Mouse (Mus musculus): ENCODE measurements around the gene Mtmr3. TPM values are rescaled to one million over a fixed set of nuclear protein-coding genes. Genes with fewer than 3 reads are reported as not detected.

The Mtmr3 gene
- 100 to 1,000 TPM in 17 of 26 experiments, 10 to 100 TPM in 9; 26.5 to 199 (median 152) TPM for total RNA-seq (2018; cell fraction: chromatin; rRNA removed)
- 10 to 100 TPM; 18.8 to 60.8 (median 54.1) TPM for total RNA-seq (2018; cell fraction: cytosol; rRNA removed)
- 100 to 1,000 TPM in 14 of 26 experiments, 10 to 100 TPM in 12; 32.4 to 145 (median 108) TPM for total RNA-seq (2018; cell fraction: nucleus; rRNA removed)
- 29.0 to 45.2 TPM (median 31.3 TPM) in 3 replicates for polyA plus RNA-seq (2018)

- Histone ChIP-seq H3K27ac (peak within 1 kb of the TSS; percentile 97), H3K79me2 (ENCODE audit: inconsistent target) (peaks cover 44% of the 10 kb centered on the region), H3K4me3 (ENCODE audit: inconsistent target) (peak within 1 kb of the TSS; percentile 62), H3K36me3 (ENCODE audit: inconsistent target) (no peaks in the 10 kb centered on the region)
- WGBS (ENCODE audit: missing documents) = 3% methylated on average over 38 of the region's 53 CpGs
These were observed at the start of gene Mtmr3 for GRCm38 (mm10) chr11:4594608-4595500. Gene Mtmr3, minus strand, starts transcription at chr11:4594863.

GRCm38 (mm10) chr11:4643722-4644121, 49.1 kb upstream of the Mtmr3 start:
- H3K4me3 ChIP-seq (ENCODE audit: inconsistent target) = no peak overlapping the region
- WGBS (ENCODE audit: missing documents) = 94% methylated on average over 5 of the region's 5 CpGs
- H3K27ac ChIP-seq = no peak overlapping the region
- H3K79me2 ChIP-seq (ENCODE audit: inconsistent target) = peaks cover 78% of the 10 kb centered on the region
- H3K36me3 ChIP-seq (ENCODE audit: inconsistent target) = peaks cover 20% of the 10 kb centered on the region

GRCm38 (mm10) chr11:4641185-4641584, 46.5 kb upstream of the Mtmr3 start:
- Histone ChIP-seq H3K79me2 (ENCODE audit: inconsistent target) (peaks cover 83% of the 10 kb centered on the region), H3K27ac (no peak overlapping the region), H3K4me3 (ENCODE audit: inconsistent target) (no peak overlapping the region), H3K36me3 (ENCODE audit: inconsistent target) (no peaks in the 10 kb centered on the region; the same call in 1 of the 2 replicates)

- Histone ChIP-seq H3K36me3 (ENCODE audit: inconsistent target) (no peaks in the 10 kb centered on the region), H3K79me2 (ENCODE audit: inconsistent target) (peaks cover 56% of the 10 kb centered on the region), H3K27ac (peak overlapping the region; percentile 52), H3K4me3 (ENCODE audit: inconsistent target) (peak overlapping the region; percentile 81)
- 15% methylated on average over 7 of the region's 7 CpGs for WGBS (ENCODE audit: missing documents)
These were observed 43.6 kb upstream of the Mtmr3 start for GRCm38 (mm10) chr11:4638261-4638660.

- peak within 1 kb of the TSS; percentile 52 for H3K27ac ChIP-seq
- 0% methylated on average over 32 of the region's 35 CpGs for WGBS (ENCODE audit: missing documents)
These were observed 43.0 kb upstream of the Mtmr3 start, which contains the start of gene Ascc2 for GRCm38 (mm10) chr11:4637534-4638234. Gene Ascc2, plus strand, starts transcription at chr11:4637747.

GRCm38 (mm10) chr11:4636782-4637342, 42.2 kb upstream of the Mtmr3 start:
- H3K79me2 ChIP-seq (ENCODE audit: inconsistent target) = peaks cover 42% of the 10 kb centered on the region
- WGBS (ENCODE audit: missing documents) = 67% methylated on average over 5 of the region's 5 CpGs
- peak overlapping the region; percentile 25; the same call in 1 of the 2 replicates for H3K27ac ChIP-seq
- no peaks in the 10 kb centered on the region for H3K36me3 ChIP-seq (ENCODE audit: inconsistent target)
- peak overlapping the region; percentile 81; the same call in 1 of the 2 replicates for H3K4me3 ChIP-seq (ENCODE audit: inconsistent target)

More at GRCm38 (mm10) chr11:4637534-4638234, 43.0 kb upstream of the Mtmr3 start, which contains the start of gene Ascc2:
- Histone ChIP-seq H3K4me3 (ENCODE audit: inconsistent target) (peak within 1 kb of the TSS; percentile 81), H3K79me2 (ENCODE audit: inconsistent target) (peaks cover 50% of the 10 kb centered on the region), H3K36me3 (ENCODE audit: inconsistent target) (no peaks in the 10 kb centered on the region)

GRCm38 (mm10) chr11:4634395-4634794, 39.7 kb upstream of the Mtmr3 start:
- H3K4me3 ChIP-seq (ENCODE audit: inconsistent target) = no peak overlapping the region
- peaks cover 17% of the 10 kb centered on the region for H3K79me2 ChIP-seq (ENCODE audit: inconsistent target)
- 81% methylated on average over 4 of the region's 5 CpGs for WGBS (ENCODE audit: missing documents)
- H3K27ac ChIP-seq = no peak overlapping the region
- H3K36me3 ChIP-seq (ENCODE audit: inconsistent target) = no peaks in the 10 kb centered on the region

GRCm38 (mm10) chr11:4633420-4633819, 38.8 kb upstream of the Mtmr3 start:
- 70% methylated on average over 2 of the region's 2 CpGs for WGBS (ENCODE audit: missing documents)
- Histone ChIP-seq H3K79me2 (ENCODE audit: inconsistent target) (peaks cover 7% of the 10 kb centered on the region), H3K36me3 (ENCODE audit: inconsistent target) (no peaks in the 10 kb centered on the region), H3K4me3 (ENCODE audit: inconsistent target) (no peak overlapping the region), H3K27ac (no peak overlapping the region)

GRCm38 (mm10) chr11:4629861-4630280, 35.2 kb upstream of the Mtmr3 start:
- 84% methylated on average over 8 of the region's 8 CpGs for WGBS (ENCODE audit: missing documents)
- Histone ChIP-seq H3K36me3 (ENCODE audit: inconsistent target) (no peaks in the 10 kb centered on the region), H3K4me3 (ENCODE audit: inconsistent target) (no peak overlapping the region), H3K79me2 (ENCODE audit: inconsistent target) (no peaks in the 10 kb centered on the region), H3K27ac (no peak overlapping the region)

- Histone ChIP-seq H3K36me3 (ENCODE audit: inconsistent target) (no peaks in the 10 kb centered on the region), H3K79me2 (ENCODE audit: inconsistent target) (no peaks in the 10 kb centered on the region), H3K27ac (no peak overlapping the region), H3K4me3 (ENCODE audit: inconsistent target) (no peak overlapping the region)
- WGBS (ENCODE audit: missing documents) = 97% methylated on average over 7 of the region's 7 CpGs
These were observed 33.0 kb upstream of the Mtmr3 start for GRCm38 (mm10) chr11:4627636-4628035.

- H3K36me3 ChIP-seq (ENCODE audit: inconsistent target) = no peaks in the 10 kb centered on the region
- H3K4me3 ChIP-seq (ENCODE audit: inconsistent target) = no peak overlapping the region
- WGBS (ENCODE audit: missing documents) = 84% methylated on average over 7 of the region's 7 CpGs
- H3K79me2 ChIP-seq (ENCODE audit: inconsistent target) = no peaks in the 10 kb centered on the region
- no peak overlapping the region for H3K27ac ChIP-seq
These were observed 31.3 kb upstream of the Mtmr3 start for GRCm38 (mm10) chr11:4625931-4626330.

- H3K27ac ChIP-seq = no peak overlapping the region
- 89% methylated on average over 5 of the region's 5 CpGs for WGBS (ENCODE audit: missing documents)
- H3K36me3 ChIP-seq (ENCODE audit: inconsistent target) = no peaks in the 10 kb centered on the region
- H3K4me3 ChIP-seq (ENCODE audit: inconsistent target) = no peak overlapping the region
- H3K79me2 ChIP-seq (ENCODE audit: inconsistent target) = no peaks in the 10 kb centered on the region
These were observed 28.3 kb upstream of the Mtmr3 start for GRCm38 (mm10) chr11:4622997-4623396.

GRCm38 (mm10) chr11:4622442-4622986, 27.9 kb upstream of the Mtmr3 start:
- H3K36me3 ChIP-seq (ENCODE audit: inconsistent target) = no peaks in the 10 kb centered on the region
- WGBS (ENCODE audit: missing documents) = 95% methylated on average over 5 of the region's 7 CpGs
- no peak overlapping the region for H3K4me3 ChIP-seq (ENCODE audit: inconsistent target)
- H3K27ac ChIP-seq = no peak overlapping the region
- no peaks in the 10 kb centered on the region for H3K79me2 ChIP-seq (ENCODE audit: inconsistent target)

GRCm38 (mm10) chr11:4621866-4622265, 27.2 kb upstream of the Mtmr3 start:
- Histone ChIP-seq H3K27ac (no peak overlapping the region), H3K4me3 (ENCODE audit: inconsistent target) (no peak overlapping the region), H3K36me3 (ENCODE audit: inconsistent target) (no peaks in the 10 kb centered on the region), H3K79me2 (ENCODE audit: inconsistent target) (no peaks in the 10 kb centered on the region)
- WGBS (ENCODE audit: missing documents) = 88% methylated on average over 4 of the region's 4 CpGs

Data from macrophage (primary cell).